Mouse (Mus musculus) left cerebral cortex, postnatal 14 days (tissue): ENCODE data around the gene Tdrd9. TPM values are rescaled to one million over a fixed set of nuclear protein-coding genes. Genes with fewer than 3 reads are reported as not detected.
A peak's percentile ranks its signal among the peaks of the same experiment; 100 is the strongest.
"Not testable (repeated sequence)": the region's sequence is repeated elsewhere in the genome, so short reads cannot be mapped to it uniquely, and the experiment has no call there.

Experiments used
- DNase-seq, 2 experiments: peaks; one replicate each; pipeline ENCODE4 v3.0.0; 2021 to 2022; ENCODE audit warnings: low spot score in 2 of 2, mixed read lengths in 1 of 2
- intact Hi-C: fragments of 180-260 bp; cut with DNase I; formaldehyde crosslinking; loops from one replicate; pipeline ENCODE4 v1.15.1; 2025
- total RNA-seq, 2 experiments: library from RNA; stranded (reverse); gene quantifications; 2 replicates each; pipeline ENCODE4 v1.2.3; 2021

The Tdrd9 gene
- total RNA-seq, 2 experiments from 2014 or later = 0.13 to 0.55 TPM

- DNase-seq = no peak
- intact Hi-C loops = no loop called here
Measured at GRCm38 (mm10) chr12:112023306-112023705, 51.9 kb downstream of the Tdrd9 start.

GRCm38 (mm10) chr12:112024581-112025310 lies 53.4 kb downstream of the Tdrd9 start:
- intact Hi-C loops = no loop called here
- DNase-seq = no peak

- intact Hi-C loops = no loop called here
- DNase-seq = no peak
Measured at GRCm38 (mm10) chr12:112025457-112025856, 54.1 kb downstream of the Tdrd9 start.

- no peak for DNase-seq
- intact Hi-C loops = no loop called here
Measured at GRCm38 (mm10) chr12:112025907-112026645, 54.7 kb downstream of the Tdrd9 start.

- intact Hi-C loops = no loop called here
- no peak for DNase-seq
Measured at GRCm38 (mm10) chr12:112027408-112027807, 56.0 kb downstream of the Tdrd9 start.

GRCm38 (mm10) chr12:112033409-112033975 lies 62.1 kb downstream of the Tdrd9 start:
- DNase-seq = no peak
- intact Hi-C loops = no loop called here

- DNase-seq, intact Hi-C loops: not testable (repeated sequence)
Measured at GRCm38 (mm10) chr12:112035341-112036100, 64.2 kb downstream of the Tdrd9 start.

- intact Hi-C loops = no loop called here
- DNase-seq = no peak
Measured at GRCm38 (mm10) chr12:112038441-112038840, 67.1 kb downstream of the Tdrd9 start.

GRCm38 (mm10) chr12:112039169-112039568 lies 67.8 kb downstream of the Tdrd9 start:
- DNase-seq = no peak
- intact Hi-C loops = no loop called here

GRCm38 (mm10) chr12:112042681-112043080 lies 71.3 kb downstream of the Tdrd9 start:
- DNase-seq = no peak
- intact Hi-C loops = no loop called here

GRCm38 (mm10) chr12:112077651-112078050 lies 106.3 kb downstream of the Tdrd9 start:
- intact Hi-C loops = no loop called here
- DNase-seq = peak; percentile 39 to 70

- no peak for DNase-seq
- intact Hi-C loops = no loop called here
Measured at GRCm38 (mm10) chr12:112079911-112080310, 108.6 kb downstream of the Tdrd9 start.

GRCm38 (mm10) chr12:112080911-112081310 lies 109.6 kb downstream of the Tdrd9 start:
- intact Hi-C loops = no loop called here
- no peak for DNase-seq

GRCm38 (mm10) chr12:112082241-112082640 lies 110.9 kb downstream of the Tdrd9 start:
- DNase-seq = no peak
- intact Hi-C loops = no loop called here

- DNase-seq = no peak
- intact Hi-C loops = no loop called here
Measured at GRCm38 (mm10) chr12:112086250-112086649, 114.9 kb downstream of the Tdrd9 start.

- intact Hi-C loops = no loop called here
- DNase-seq = no peak
Measured at GRCm38 (mm10) chr12:112086726-112087125, 115.4 kb downstream of the Tdrd9 start.

- intact Hi-C loops = no loop called here
- no peak for DNase-seq
Measured at GRCm38 (mm10) chr12:112088609-112089324, 117.4 kb downstream of the Tdrd9 start.

GRCm38 (mm10) chr12:112091054-112091453 lies 119.7 kb downstream of the Tdrd9 start:
- peak; percentile 82 to 89 for DNase-seq
- intact Hi-C loops = loop anchor here (5.0 kb wide), 1 partner anchor 214 kb away; no protein-coding TSS in a partner anchor

GRCm38 (mm10) chr12:112094261-112094880 lies 123.0 kb downstream of the Tdrd9 start:
- DNase-seq = no peak
- intact Hi-C loops = loop anchor here (5.0 kb wide), 1 partner anchor 217 kb away; no protein-coding TSS in a partner anchor
